Mouse (Mus musculus): ENCODE data around the gene Lysmd4.

DNA sequence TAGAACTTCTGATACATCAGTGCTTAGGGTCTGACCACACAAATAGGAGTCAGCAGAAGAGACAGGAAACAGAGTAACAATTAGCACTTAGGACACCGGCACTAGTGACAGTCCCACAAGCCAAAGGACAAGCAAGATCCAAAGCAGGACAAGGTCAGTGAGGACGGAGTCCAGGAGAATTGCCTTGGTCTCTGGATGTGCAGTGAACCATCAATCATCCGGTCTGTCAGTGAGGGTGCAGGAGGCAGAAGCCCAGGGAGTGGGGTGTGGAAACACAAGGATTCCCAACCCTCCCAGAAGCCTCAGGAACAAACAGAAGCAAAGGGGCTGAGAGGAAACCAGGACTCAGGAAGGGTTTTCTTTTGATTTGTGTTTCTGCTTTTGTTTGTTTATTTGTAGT lies 18.7 kb upstream of the Lysmd4 start:
- TF ChIP-seq CTCF (conservative IDR thresholded peaks at IDR 0.05; ENCODE audit: low read length), result no peak
- TF ChIP-seq POU5F1 (IDR thresholded peaks at IDR 0.05; ENCODE audit: borderline replicate concordance, low read length), result no peak

Measured in E14TG2a.4 (cell line).